Mouse (Mus musculus) embryo, embryonic 10 days (tissue): ENCODE measurements around the gene Fcgrt.

Source experiments
- DNase-seq: peaks from one replicate; pipeline ENCODE4 v3.0.0-alpha.2; 2015; ENCODE audit warnings: low spot score

Fcgrt gene

DNA sequence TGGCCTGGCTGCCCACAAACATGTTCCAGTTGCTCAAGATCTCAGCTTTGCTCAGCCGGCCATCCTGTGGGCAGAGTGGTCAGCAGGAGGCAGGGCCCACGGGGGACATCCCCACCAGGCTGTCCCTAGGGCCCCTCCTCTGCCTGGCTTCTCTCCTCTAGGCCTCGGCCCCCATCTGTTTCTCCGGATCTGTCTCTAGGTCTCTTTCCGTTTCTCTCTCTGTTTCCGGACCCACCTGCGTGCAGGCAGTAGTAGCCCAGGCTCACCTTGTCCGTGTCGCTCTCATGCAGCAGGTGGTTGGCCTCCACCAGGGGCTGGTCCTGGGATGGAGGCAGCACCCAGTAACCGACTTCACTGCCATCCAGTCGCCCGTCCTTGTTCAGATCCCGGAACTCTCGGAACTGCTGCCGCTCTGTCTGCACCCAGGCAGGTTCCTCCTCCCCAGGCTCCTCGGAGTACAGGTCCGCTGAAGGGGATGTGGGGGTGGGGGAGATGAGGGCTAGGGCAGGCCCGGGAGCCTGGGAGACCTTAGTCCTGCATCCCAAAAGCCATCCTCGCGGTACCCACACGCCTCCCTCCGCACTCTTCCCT lies 20.3 kb downstream of the Fcgrt start:
- no peak for DNase-seq

GRCm38 (mm10) chr7:45082401-45083299 lies 21.0 kb downstream of the Fcgrt start:
- DNase-seq: peak; percentile 45

GRCm38 (mm10) chr7:45081016-45081415 lies 22.6 kb downstream of the Fcgrt start:
- DNase-seq: no peak

DNA sequence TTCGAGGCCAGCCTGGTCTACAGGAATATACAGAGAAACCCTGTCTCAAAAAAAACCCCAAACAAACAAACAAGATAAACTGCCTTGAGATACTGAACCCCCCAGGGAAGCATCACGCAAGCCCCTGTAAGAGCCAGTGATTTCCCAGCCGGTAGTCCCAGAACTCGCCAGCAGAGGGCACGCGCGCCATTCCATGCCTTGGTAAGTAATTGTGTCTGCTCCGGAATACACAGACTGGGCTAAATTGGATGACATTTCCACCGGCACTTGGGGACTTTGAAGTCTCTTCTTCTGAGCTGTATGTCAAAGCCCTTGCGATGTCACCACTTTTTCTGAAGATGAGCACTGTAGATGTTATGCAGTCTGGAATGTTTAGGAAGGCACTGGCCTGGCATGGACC lies 23.8 kb downstream of the Fcgrt start:
- DNase-seq: peak; percentile 95

- DNase-seq: peak; percentile 88
Measured at GRCm38 (mm10) chr7:45078513-45078912, 25.1 kb downstream of the Fcgrt start.

GRCm38 (mm10) chr7:45077829-45078228 lies 25.8 kb downstream of the Fcgrt start:
- no peak for DNase-seq

DNA sequence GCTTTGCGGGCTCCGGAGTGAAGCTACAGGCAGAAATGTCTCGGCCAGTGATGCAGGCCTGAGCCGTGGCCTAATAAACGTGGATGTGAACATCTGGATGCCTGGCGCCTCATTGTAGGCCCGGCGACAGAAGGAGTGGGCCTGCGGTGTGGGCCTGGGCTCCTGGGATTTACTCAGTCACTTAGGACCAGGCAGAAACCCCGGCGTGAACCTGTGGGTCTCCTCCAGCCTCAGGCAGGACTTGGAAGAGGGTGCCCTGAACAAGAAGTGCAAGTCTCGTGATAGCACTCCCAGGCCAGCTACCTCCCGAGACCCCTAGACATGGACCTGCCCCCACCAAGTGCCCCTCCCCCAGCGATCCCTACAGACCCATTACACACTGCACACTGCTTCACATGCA lies 26.3 kb downstream of the Fcgrt start:
- no peak for DNase-seq

DNA sequence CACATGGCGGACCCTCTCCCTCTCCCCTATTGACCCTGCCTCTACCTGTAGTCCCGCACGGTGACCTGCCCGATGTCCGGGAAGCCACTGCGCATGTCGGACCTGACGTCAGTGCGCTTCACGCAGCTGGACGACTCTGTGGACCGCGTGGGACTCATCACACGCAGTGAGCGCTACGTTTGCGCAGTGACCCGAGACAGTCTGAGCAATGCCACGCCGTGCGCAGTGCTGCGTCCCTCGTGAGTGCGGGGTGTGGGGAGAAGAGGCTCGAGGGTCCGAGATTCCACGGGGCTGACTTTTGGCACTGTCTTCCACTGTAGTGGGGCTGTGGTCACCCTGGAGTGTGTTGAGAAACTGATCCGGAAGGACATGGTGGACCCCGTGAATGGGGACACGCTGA lies 27.1 kb downstream of the Fcgrt start:
- no peak for DNase-seq

GRCm38 (mm10) chr7:45075405-45075804 lies 28.2 kb downstream of the Fcgrt start:
- DNase-seq: no peak

DNA sequence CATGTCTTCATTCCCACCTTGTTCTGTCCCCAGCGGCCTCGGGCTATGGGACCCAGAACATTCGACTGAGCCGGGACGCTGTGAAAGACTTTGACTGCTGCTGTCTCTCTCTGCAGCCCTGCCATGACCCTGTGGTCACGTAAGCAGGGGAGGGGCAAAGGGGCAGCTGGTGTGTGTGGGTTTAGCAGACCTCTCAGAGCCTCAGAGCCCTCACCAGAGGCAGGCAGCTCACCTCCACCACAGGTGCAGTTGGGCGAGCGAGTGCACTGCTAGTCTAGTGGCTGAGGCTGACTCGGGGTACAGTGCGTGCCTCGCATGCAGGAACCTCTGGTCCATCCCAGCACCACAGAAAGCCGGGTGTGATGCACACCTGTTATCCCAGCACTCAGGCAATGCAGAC lies 29.7 kb downstream of the Fcgrt start:
- DNase-seq: no peak

GRCm38 (mm10) chr7:45073171-45073707 lies 30.4 kb downstream of the Fcgrt start:
- no peak for DNase-seq

GRCm38 (mm10) chr7:45072230-45072629 lies 31.4 kb downstream of the Fcgrt start:
- DNase-seq: peak; percentile 39

- no peak for DNase-seq
Measured at GRCm38 (mm10) chr7:45069671-45070070, 34.0 kb downstream of the Fcgrt start.

GRCm38 (mm10) chr7:45068000-45068318 lies 35.7 kb downstream of the Fcgrt start:
- DNase-seq: peak; percentile 81

DNA sequence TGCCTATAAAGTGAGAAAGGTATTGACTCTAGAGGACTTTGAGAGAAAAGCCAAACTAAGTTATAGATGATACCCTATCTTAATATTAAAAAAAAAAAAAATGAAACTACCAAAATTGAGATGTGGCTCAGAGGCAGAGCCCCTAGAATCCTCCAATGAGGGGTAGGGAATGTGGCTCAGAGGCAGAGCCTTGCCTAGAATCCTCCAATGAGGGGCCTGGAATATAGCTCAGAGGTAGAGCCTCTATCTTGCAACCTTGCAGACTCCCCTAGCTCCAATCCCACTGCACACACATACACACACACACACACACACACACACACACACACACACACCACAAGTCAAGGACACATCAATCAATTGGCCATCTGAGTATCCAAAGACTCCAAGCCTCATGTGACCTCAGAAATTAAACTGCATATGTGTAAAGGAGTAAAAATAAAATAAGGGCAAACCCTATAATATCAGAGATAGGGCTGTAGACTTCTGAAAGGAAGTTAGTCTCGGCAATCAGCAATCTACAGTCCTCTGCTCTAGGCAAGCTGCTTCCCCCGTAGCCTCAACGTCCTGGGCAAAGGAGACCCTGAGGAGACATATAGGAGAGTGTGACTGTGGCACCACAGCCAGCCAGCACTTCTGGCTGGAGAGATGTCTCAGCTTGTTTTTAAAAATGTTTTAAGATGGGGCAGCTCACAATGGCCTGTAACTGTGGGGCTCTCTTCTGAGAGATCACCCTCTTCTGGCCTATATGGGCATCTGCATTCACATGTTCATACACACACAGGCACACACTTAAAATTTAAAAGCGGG lies 36.3 kb downstream of the Fcgrt start:
- no peak for DNase-seq

DNA sequence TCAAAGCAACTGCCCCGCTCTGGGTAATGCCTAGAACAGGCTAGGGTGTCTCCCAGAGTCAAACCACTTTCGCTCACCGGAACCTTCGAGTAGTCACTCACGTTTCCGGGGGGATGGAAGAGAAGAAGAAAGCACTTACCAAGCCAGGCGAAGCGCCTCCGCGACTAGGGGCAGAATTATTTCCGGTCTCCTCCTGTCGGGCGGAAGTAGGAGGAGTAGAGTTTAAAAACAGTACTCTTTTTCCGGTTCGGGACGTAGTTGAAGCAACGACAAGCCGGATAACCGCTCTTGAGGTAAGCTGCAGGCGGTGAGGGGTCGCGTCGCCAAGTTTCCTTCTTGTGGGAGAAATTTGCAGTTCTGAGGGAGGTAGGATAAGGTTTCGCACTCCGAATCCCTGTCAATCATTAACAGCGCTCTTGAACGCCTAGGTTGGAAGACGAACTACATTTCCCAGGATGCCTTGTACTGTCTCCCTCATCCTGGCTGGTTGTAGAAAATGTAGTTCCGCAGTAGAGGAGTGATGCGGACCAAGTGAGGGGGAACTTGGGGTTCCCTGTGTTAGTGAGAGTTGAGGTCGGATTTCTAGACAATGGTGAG lies 41.3 kb downstream of the Fcgrt start, which contains the start of the genes Nosip and Prrg2:
Nosip (plus strand) TSS at position 191 of the 597 bp plus-strand sequence.
Prrg2 (minus strand) TSS at position 439 of the 597 bp plus-strand sequence.
- DNase-seq: peak; percentile 99

- DNase-seq: no peak
Measured at GRCm38 (mm10) chr7:45061532-45062075, 42.0 kb downstream of the Fcgrt start.

GRCm38 (mm10) chr7:45060632-45061122 lies 43.0 kb downstream of the Fcgrt start:
- no peak for DNase-seq

GRCm38 (mm10) chr7:45058607-45059571 lies 44.8 kb downstream of the Fcgrt start:
- DNase-seq: peak; percentile 48

- DNase-seq: no peak
Measured at GRCm38 (mm10) chr7:45056972-45057348, 46.7 kb downstream of the Fcgrt start.
